Mouse (Mus musculus): ENCODE data around the gene Fbxl4.
A peak's percentile ranks its signal among the peaks of the same experiment; 100 is the strongest.

Fbxl4 gene

DNA sequence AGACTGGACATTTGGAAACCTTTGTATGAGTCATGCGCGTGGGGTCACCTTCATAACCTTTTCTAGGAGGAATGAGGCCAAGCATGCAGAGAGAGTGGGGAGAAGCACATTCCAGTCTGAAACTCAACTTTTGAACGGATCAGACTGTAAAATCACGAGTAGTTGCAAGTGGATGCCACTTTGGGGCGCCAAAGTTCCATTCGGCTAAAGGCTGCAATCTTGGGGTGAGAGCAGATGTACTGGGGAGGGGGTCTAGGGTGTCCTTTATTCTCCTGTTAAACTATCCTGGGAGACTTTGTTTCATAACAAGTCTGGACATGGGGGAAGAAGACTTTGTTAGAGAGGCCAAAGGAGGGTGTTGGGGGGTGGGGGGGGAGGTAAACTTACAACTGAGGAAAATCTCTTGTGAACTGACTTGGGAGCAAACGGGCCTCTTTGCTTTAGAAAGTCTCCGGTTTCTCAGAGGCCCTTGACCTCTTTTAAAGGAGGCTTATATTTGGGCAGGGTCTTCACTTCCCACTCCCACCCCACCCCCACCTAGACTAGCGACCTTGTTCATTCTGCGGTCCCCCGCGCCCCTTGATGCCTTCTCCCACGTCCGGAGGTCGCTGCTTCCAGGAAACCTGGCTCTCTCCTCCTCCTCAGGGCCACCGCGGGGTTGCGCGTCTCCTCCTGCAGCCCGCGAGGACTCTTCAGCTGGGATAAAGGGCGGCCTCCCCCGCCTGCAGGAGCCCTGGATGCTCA is 119.8 kb downstream of the Fbxl4 start:
- peak; percentile 87 for DNase-seq (ENCODE audit: inconsistent ontology term)

DNA sequence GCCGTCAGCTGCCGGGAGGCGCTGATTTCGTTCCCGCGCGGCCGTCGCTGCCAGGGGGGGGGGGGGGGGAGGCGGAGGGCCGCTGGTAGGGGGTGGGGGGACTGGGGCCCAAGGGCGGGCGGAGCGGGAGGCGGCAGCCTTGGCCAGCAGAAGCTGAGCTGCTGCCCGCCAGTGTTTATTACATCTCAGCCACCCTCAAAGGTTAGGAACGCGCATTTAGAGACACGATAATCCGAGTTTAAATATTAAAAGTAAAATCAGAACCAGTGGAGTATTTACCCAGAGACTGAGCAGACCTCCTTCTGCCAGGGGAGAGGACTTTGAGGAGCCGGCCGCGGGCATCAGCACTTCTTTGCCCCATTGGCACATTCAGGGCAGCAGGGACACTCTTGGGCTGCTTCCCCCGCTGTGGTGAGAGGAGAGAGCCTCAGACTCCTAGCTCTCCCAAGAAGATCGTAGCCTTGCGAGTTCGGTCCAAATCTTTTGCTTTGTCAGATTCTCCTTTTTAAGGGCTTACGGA is 120.4 kb downstream of the Fbxl4 start:
- peak; percentile 74 for DNase-seq (ENCODE audit: inconsistent ontology term)

DNA sequence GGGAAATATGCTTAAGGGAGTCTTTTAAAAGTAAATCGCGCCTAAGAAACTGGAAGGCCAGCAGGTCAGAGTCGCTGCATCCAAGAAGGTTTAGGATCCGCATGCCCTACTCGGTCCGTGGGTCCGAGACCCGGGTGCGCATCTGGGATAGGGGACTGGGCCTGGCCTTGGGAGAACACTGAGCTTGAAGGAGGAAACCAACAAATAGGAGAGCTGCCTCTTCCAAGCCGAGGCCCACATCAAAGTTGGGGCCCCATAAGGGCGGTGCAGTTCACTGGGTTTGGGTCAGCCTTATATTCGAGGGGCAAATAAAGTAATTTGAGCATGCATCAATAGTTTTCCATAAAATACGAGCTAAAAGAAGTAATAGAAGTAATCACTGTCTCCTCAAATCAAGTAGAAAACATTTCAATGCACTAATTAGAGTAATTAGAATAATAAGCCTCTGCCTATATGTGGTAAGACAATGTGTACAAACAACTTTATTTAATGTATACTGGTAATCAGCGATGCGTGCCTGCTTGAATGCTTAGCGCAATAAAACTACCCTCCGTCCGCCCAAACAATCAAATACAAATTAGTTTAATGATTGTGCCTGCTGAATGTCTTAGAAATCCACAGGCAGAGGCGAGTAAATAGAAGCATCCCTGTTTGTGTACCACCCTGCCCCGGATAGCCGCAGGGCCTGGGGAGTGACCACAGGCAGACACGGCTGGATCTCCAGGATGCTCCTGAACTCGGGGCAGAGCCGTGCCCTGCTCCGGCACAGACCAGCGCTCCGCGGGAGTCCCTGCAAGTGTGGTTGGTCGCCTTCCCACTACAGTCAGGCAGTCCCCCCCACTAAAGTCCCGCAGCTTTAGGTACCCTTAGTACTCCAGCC is 121.4 kb downstream of the Fbxl4 start:
- peak; percentile 62 for DNase-seq (ENCODE audit: inconsistent ontology term)

DNA sequence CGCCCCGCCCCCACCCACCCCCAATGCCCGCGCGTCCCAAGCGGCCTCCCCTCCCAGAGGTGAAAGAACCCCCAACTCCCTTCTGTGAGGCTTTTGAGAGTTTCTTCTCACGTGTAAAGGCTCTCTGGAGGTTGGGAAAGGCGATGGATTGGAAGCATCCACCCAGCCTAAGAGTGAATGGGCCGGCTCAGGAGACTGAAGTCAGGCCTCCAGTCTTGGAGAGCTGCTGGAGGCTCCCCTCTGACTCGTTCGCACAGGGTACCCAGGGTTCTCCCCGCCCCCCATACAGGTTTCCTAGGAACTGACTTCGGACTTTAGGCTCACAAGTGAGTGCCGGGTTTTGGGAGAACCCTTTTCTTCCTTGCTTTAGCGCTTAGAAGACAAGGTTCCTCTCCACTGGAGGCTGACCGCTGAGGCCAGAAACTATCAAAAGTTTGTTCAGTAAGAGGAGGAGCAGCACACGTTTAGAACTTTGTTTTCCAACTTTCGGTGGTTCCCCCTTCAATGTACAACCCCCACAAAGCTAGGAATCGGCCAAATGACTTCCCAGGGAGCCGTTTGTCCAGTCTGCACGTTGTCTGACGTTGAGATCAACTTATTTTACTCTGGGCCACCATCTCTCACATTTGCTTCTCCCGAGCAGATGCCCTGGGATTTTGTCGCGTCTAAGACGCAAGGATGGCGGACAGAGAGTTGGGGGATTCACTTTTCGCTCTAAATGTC is 122.2 kb downstream of the Fbxl4 start:
- DNase-seq (ENCODE audit: inconsistent ontology term): peak; percentile 51

DNA sequence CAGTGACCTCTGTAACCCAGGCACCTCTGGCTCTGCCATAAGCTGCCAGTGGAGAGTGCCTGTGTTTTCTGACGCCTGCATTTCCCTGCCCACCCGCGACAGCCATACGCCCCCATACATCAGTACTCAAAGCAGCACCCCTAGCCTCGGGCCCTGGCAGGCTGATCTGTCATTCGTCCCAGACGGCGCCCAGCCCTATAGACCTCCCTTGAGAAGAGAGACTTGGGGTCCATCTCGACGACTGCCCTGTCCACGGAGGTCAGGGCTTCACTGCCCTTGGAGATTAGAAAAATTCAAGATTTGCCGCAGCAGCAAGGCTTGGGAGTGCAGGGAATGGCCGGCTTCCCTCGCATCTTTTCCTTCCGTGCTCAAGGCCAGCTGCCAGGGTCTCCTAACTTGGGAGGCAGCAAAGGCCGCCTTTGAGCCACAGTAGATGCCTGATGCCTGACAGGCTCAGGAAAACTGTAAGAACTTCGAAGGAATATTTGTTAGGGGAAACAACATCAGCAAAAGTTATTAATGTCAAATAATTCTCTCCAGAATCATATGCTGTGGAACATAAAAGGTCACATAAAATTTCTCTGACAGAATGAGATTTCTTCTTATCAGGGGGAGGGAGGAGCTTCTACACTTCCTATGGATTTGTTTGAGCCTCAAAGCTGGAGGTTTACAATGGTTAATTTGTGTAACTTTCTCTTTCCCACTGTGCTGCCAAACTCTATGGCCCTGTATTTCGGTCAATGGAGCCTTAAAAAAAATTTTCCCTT is 122.9 kb downstream of the Fbxl4 start:
- peak; percentile 39 for DNase-seq (ENCODE audit: inconsistent ontology term)

DNA sequence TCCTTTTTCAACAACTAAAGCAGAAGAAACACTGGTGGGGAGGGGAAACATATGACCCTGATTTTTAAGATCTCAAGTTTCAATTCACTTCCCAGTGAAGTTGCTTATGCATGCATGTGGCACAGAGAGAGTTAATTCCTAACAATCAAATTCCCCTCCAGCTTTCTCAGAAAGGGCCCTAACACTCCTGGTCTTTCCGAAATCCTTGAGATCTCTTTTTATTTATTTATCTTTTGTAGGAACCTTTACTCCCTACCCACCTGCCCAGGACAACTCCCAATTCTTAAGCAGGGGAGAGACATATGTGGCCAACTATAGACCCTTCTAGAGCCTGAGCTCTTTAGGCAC is 123.5 kb downstream of the Fbxl4 start:
- DNase-seq (ENCODE audit: inconsistent ontology term): no peak

DNA sequence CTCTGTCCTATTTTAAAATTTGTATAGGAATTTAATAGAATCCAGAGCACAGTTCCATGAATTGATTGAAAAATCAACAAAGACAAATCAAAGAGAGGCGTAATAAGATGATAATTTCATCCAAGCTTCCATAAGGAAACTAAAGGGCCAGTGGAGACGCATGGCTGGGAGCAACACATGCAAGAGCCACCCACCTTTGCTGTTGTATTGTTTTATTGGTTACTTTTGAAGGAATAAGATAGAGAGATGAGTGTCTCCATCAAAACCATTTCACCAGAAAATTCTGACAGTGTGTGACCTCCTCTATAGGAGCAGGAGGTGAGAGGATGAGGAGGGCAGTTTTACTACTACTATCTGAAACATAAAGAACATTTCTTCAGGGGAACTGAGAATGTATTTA is 124.8 kb downstream of the Fbxl4 start:
- no peak for DNase-seq (ENCODE audit: inconsistent ontology term)

DNA sequence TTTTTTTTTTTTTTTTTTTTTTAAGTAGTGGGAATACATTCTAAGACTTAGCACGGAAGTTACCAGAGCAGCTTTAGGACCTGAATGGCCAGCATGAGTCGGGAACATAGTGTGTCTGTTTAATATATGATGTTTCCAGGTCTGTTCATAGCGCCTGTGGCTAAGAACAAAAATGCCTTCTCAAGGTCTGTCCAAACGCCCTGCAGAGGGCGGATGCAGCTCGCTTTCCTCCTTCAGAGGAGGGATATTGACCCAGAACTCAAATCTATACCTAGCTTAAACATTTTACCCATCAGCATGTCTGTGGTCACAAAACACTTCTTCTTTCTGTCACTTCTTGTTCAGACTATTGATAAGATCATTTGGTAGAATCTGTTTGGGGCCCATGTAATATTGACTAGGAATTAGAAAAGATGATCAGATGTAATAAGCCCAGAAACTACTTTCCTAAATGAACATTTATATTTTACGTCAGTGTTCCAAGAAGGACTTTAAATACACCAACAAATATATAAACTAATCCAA is 125.5 kb downstream of the Fbxl4 start:
- no peak for DNase-seq (ENCODE audit: inconsistent ontology term)

DNA sequence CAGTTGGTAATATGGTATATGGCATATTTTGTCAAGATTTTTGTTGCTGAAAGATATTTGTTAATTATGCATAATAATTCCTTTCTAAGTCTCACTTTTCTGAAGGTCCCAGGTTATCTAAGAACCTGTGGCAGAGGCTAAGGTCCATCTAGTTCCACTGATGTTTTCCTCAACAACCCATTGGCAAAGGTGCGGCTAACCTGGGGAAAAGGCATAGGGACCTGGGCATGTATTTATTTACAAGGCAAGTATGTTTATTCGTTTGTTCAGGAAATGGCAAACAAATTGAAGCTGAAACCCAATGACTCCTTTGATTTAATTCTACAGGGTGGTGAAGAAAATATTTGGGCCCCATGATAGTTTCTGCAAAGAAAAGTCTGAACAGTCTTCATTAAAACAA is 126.2 kb downstream of the Fbxl4 start:
- DNase-seq (ENCODE audit: inconsistent ontology term): no peak

All from Muller cell, postnatal 12 days (primary cell).